Mouse (Mus musculus) heart, adult 10 weeks (tissue): Measurements from ENCODE around the gene Htatip2. TPM values are rescaled to one million over a fixed set of nuclear protein-coding genes. Genes with fewer than 3 reads are reported as not detected.

Experiments used
- polyA plus RNA-seq: library from polyadenylated mRNA; stranded (reverse); fragments of 350-450 nt; fragmentation: Illumina TruSeq; extraction: RNeasy Lipid Tissue Mini Kit (QIAGEN cat#74804); gene quantifications from one replicate; pipeline ENCODE4 v1.2.3, GENCODE M21; 2014; ENCODE audit warnings: low read depth, low replicate concordance

The Htatip2 gene
- polyA plus RNA-seq, result 28.0 TPM

DNA sequence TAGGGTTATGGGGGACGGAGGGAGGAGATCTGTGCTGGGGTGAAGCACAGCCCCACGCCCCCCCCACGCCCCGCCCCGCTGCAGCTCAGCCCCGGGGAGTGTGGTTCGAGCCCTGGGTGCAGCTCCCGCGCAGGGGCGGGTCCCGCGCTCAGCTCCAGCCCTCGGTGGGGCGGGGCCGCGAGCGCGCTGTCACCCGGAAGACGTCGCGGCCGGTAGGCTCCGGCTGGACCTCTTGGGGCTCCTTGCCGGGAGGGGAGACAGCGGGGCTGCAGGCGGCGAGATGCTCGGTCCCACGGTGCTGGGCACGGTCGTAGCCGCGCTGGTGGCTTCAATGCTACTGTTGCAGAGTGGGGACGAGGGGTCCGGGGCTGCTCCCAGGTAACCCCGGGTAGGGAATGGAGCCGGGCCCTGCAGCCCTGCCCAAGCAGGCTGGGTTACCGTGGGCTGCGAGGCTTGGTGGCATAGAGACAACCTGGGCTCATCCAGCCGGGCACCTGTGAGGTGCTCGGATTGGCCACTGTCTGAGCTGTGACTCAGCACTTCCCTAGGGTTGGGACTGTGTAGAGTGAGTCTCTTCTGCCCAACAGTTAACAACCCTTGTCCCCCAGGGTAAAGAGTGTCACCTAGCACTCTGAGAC is at the start of gene Htatip2:
Gene Htatip2 (plus strand): TSS at position 182 of the 638 bp plus-strand sequence.

GRCm38 (mm10) chr7:49778114-49778901 is 19.4 kb downstream of the Htatip2 start, which contains the start of gene Prmt3:
Gene Prmt3 (plus strand): TSS chr7:49778346.

Other genes starting within 250 kb of the Htatip2 start
- gene Dbx1, start 122.3 kb upstream of the Htatip2 start, polyA plus RNA-seq, result not detected
- gene Prmt3, start 19.2 kb downstream of the Htatip2 start, polyA plus RNA-seq, result 16.5 TPM
- gene Slc6a5, start 151.0 kb downstream of the Htatip2 start, polyA plus RNA-seq, result not detected
- gene Nell1, start 215.7 kb downstream of the Htatip2 start, polyA plus RNA-seq, result not detected